ENCODE assay signal across 14 mouse cellular contexts in the genomic region with DNA sequence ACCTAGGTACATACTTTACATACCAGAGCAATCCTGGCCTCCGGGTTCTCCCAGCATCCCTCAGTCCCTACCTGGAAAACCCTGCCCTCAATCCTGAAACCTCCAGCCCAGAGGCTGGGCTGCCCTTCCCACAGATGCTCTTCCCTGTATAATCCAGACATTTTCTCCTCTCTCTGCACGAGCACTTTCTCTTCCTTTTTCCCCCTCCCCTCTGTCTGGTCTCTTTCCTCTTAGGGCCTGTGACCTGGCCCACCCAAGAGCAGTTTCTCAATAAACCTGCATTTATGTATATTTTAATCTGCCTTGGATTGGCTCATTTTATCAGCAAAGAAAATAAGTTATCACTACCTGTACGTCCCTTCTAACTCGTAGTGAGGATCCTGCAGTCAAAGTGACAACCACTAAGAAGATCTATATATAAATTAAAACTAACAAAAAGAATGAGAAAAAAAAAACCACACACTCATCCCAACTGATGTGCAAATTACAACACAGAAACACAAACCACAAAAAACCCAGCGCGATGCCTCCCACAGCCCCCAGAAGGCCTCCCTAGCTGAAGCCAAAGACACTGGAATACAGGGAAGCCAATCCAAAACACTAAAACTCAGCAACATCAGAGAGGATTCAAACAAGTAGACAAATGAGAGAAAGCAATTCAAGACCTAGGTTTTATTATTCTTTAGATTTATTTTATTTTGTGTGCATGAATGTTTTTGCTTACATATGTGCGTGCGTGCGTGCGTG.
"Had no signal": no experiment of that assay in that cellular context is flagged by ENCODE, and none has a peak within 500 bp of the region (broad histone marks: within the 10 kb centered on the region; RNA-seq: fewer than 3 reads in every experiment).

No protein-coding gene starts in this region.

- H3K4me3 ChIP-seq: intestine, embryonic 15.5 days; layer of hippocampus, adult 2 months; limb, embryonic 12.5 days; liver, embryonic 13.5 days; megakaryocyte, embryonic 14.5 days; midbrain, embryonic 12.5 days had no signal

- H3K27me3 ChIP-seq: intestine, embryonic 15.5 days; limb, embryonic 12.5 days; liver, embryonic 13.5 days; midbrain, embryonic 12.5 days had no signal

- DNase-seq: kidney, adult 18-20 months; kidney, postnatal 4 days; liver; liver, embryonic 13.5 days; liver, postnatal 0 days; right cerebral cortex, adult 18-20 months; right cerebral cortex, postnatal 25 days; thymus, postnatal 14 days had no signal

- H3K9me3 ChIP-seq: intestine, embryonic 15.5 days; limb, embryonic 12.5 days; liver, embryonic 13.5 days; midbrain, embryonic 12.5 days had no signal

- H3K27ac ChIP-seq: intestine, embryonic 15.5 days; kidney, postnatal 0 days; layer of hippocampus, adult 2 months; limb, embryonic 12.5 days; liver, embryonic 13.5 days; midbrain, embryonic 12.5 days had no signal

- H3K36me3 ChIP-seq: intestine, embryonic 15.5 days; limb, embryonic 12.5 days; liver, embryonic 13.5 days; midbrain, embryonic 12.5 days had no signal

- ATAC-seq: liver, postnatal 0 days had no signal

- H3K4me2 ChIP-seq: intestine, embryonic 15.5 days; limb, embryonic 12.5 days; liver, embryonic 13.5 days; midbrain, embryonic 12.5 days had no signal

- H3K4me1 ChIP-seq: intestine, embryonic 15.5 days; limb, embryonic 12.5 days; midbrain, embryonic 12.5 days had no signal

- H3K9ac ChIP-seq: intestine, embryonic 15.5 days; limb, embryonic 12.5 days; liver, embryonic 13.5 days; liver, postnatal 0 days; midbrain, embryonic 12.5 days had no signal
